Comparison of ENCODE assay signal across 8 mouse cellular contexts in the genomic region with DNA sequence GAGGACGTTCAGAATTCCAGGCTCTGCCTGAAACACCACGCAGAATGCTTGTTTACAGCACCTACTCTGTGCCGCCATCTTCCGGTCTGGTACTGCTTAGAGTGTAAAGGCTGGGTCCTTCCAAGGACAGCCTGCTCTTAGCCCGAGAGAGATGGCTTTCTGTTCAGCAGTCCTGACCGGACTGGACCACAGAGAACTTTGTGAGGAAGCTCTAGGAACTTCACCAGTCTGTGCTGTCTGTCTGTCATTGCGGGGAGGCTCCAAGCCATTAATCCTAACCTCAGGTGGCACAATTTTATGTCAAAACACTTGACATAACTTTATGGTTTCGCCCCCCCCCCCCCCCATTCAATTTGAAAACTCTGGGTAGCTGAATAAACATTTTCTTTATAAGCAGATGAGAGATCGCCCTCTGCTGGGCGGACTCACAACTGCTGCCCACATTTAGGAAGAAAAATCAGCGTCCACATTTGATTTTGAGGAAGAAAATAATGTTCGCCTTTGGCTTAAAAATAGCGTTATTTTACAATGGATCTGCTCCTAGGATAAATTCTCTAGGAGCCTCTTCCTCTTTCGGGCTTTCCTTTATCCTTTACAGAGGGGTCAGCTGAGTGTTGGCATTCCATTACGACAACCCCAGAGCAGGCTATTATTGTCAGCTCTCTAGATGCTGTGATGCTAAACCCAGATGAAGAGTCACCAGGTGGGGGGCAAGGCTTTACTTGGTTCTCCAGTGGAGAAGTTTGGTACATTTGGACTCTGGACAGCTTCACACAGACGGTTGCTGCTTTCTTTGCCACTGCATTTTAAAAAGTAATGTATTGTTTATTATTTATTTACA.
A peak's percentile ranks its signal among the peaks of the same experiment; 100 is the strongest.
DNase-seq lines count a peak whose midpoint lies in the region; ATAC-seq and TF ChIP-seq lines count a peak whose summit lies in the region.

No protein-coding gene starts in this region.

- peak; percentile 41 for TF ChIP-seq CTCF in ES-Bruce4 (IDR thresholded peaks at IDR 0.05; ENCODE audit: low read depth, low read length)
- peak; percentile 78; the same call in 1 of the 2 replicates for TF ChIP-seq CTCF in brain, embryonic 14.5 days (IDR thresholded peaks at IDR 0.05; ENCODE audit: borderline replicate concordance, extremely low read depth, insufficient read depth, insufficient read length)

- no peaks in the 10 kb centered on the region for H3K4me1 ChIP-seq in ES-Bruce4 (ENCODE audit: control insufficient read depth, insufficient read depth, low read length)
- H3K4me1 ChIP-seq in forebrain, embryonic 14.5 days (ENCODE audit: control insufficient read depth, insufficient read depth, low read length): no peaks in the 10 kb centered on the region
- H3K4me1 ChIP-seq in liver, embryonic 16.5 days (ENCODE audit: control insufficient read depth, low read depth, low read length): no peaks in the 10 kb centered on the region

- H3K27ac ChIP-seq in ES-Bruce4 (ENCODE audit: insufficient read depth, low read length): no peak overlapping the region
- no peak overlapping the region for H3K27ac ChIP-seq in forebrain, embryonic 14.5 days (ENCODE audit: low read depth, low read length)
- H3K27ac ChIP-seq in liver, embryonic 16.5 days (ENCODE audit: low read length): no peak overlapping the region

- H3K4me2 ChIP-seq in forebrain, embryonic 14.5 days (ENCODE audit: low read length): peak overlapping the region; percentile 34; the same call in 1 of the 2 replicates
- peak overlapping the region; percentile 19; the same call in 1 of the 2 replicates for H3K4me2 ChIP-seq in liver, embryonic 16.5 days (ENCODE audit: low read depth, low read length)

- WGBS in forebrain, embryonic 14.5 days: 21% methylated on average over 16 of the region's 16 CpGs
- 22% methylated on average over 16 of the region's 16 CpGs for WGBS in liver, embryonic 16.5 days (ENCODE audit: insufficient replicate concordance)

- DNase-seq in brain, embryonic 14.5 days (ENCODE audit: low read depth): peak; percentile 71
- peak; percentile 66 for DNase-seq in forebrain, embryonic 14.5 days (ENCODE audit: low spot score)
- DNase-seq in heart, postnatal 36 days: peak; percentile 36 to 66
- peak; percentile 68 for DNase-seq in layer of hippocampus, adult 11-12 months (ENCODE audit: low spot score)
- DNase-seq in ovary, postnatal 14 days (ENCODE audit: low spot score): peak; percentile 56
- no peak for DNase-seq in natural killer cell, adult 2 months (ENCODE audit: low spot score in 2 of 2)

- no peak overlapping the region for H3K4me3 ChIP-seq in ES-Bruce4 (ENCODE audit: low read depth, low read length)
- H3K4me3 ChIP-seq in forebrain, embryonic 14.5 days (ENCODE audit: low read depth, low read length): no peak overlapping the region
- H3K4me3 ChIP-seq in liver, embryonic 16.5 days (ENCODE audit: low read depth, low read length): no peak overlapping the region

- TF ChIP-seq POLR2A in ES-Bruce4 (IDR thresholded peaks at IDR 0.05; ENCODE audit: insufficient read depth, low read length): no peak
- TF ChIP-seq POLR2A in brain, embryonic 14.5 days (IDR thresholded peaks at IDR 0.05; ENCODE audit: borderline replicate concordance, extremely low read depth, insufficient read depth, insufficient read length, poor library complexity, severe bottlenecking): no peak

- H3K27me3 ChIP-seq in ES-Bruce4 (ENCODE audit: control insufficient read depth, insufficient read depth, low read length, poor library complexity, severe bottlenecking): no peaks in the 10 kb centered on the region
- H3K27me3 ChIP-seq in forebrain, embryonic 14.5 days (replicated peaks; ENCODE audit: control insufficient read depth, insufficient read depth, low read length): no peaks in the 10 kb centered on the region
- no peaks in the 10 kb centered on the region for H3K27me3 ChIP-seq in liver, embryonic 16.5 days (ENCODE audit: control insufficient read depth, insufficient read depth, low read depth, low read length)

- H3K9me3 ChIP-seq in ES-Bruce4 (replicated peaks; ENCODE audit: control insufficient read depth, insufficient read depth, low read length, poor library complexity, severe bottlenecking): no peaks in the 10 kb centered on the region
- no peaks in the 10 kb centered on the region for H3K9me3 ChIP-seq in forebrain, embryonic 14.5 days (replicated peaks; ENCODE audit: control insufficient read depth, low read length)
- H3K9me3 ChIP-seq in liver, embryonic 16.5 days (replicated peaks; ENCODE audit: control insufficient read depth, low read length): no peaks in the 10 kb centered on the region

- peak; percentile 85 for ATAC-seq in forebrain, embryonic 14.5 days
- ATAC-seq in liver, embryonic 16.5 days (ENCODE audit: low read depth): peak; percentile 45; the same call in 1 of the 2 replicates

- H3K36me3 ChIP-seq in ES-Bruce4 (ENCODE audit: control insufficient read depth, insufficient read depth, low read length, poor library complexity, severe bottlenecking): no peaks in the 10 kb centered on the region
- no peaks in the 10 kb centered on the region for H3K36me3 ChIP-seq in forebrain, embryonic 14.5 days (ENCODE audit: control insufficient read depth, insufficient read depth, low read length)
- H3K36me3 ChIP-seq in liver, embryonic 16.5 days (ENCODE audit: control insufficient read depth, insufficient read depth): no peaks in the 10 kb centered on the region

- H3K9ac ChIP-seq in ES-Bruce4 (ENCODE audit: low read depth, poor library complexity, severe bottlenecking): no peak overlapping the region
- H3K9ac ChIP-seq in forebrain, embryonic 14.5 days (ENCODE audit: low read length): peak overlapping the region; percentile 50; the same call in 1 of the 2 replicates
- H3K9ac ChIP-seq in liver, embryonic 16.5 days (ENCODE audit: low read depth, low read length): no peak overlapping the region

- intact Hi-C loops in heart, postnatal 36 days (cut with DNase I): loop anchor here (1.0 kb wide), 3 partner anchors 77 to 143 kb away; no protein-coding TSS in a partner anchor

- TF ChIP-seq EP300 in ES-Bruce4 (IDR thresholded peaks at IDR 0.05; ENCODE audit: insufficient read depth, low read depth, low read length): no peak

Comparison
In these comparisons a context has a peak if more than half of its experiments do, and no peak if none do; other contexts are left out.
1. DNase-seq: peak in brain, embryonic 14.5 days (single experiment), forebrain, embryonic 14.5 days (single experiment), heart, postnatal 36 days (2 of 2), layer of hippocampus, adult 11-12 months (single experiment) and ovary, postnatal 14 days (single experiment); none in natural killer cell, adult 2 months (0 of 2).